Mouse (Mus musculus): Measurements from ENCODE around the gene Fgd3. TPM values are rescaled to one million over a fixed set of nuclear protein-coding genes. Genes with fewer than 3 reads are reported as not detected.

The Fgd3 gene
- total RNA-seq, 2 experiments from 2014 or later: 1.2 to 2.4 TPM

DNA sequence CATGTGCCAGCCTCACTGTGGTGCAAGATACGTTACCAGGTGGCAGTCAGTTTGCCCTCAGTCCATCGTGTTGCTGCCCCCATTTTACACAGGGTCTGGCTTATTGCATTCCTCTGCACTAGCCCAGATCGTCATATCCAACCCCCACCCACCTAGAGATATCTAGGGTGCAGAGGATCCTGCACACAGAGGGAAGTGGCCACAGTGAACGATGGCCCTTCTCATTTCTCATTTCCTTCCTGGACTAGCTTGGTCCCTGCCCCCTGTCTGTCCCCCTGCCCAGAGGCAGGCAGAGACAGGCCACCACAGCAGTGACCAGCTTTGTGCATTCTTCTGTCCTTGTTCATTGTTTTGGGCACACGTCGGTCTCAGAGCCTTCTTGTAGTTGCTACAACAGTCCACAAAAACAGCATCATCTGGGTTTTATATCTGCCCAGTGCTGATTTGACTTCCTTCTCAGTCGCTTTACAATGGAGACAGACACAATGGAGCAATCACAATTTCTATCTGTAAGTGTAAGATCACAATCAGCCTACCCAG, 13.3 kb downstream of the Fgd3 start:
- no peak for DNase-seq

DNA sequence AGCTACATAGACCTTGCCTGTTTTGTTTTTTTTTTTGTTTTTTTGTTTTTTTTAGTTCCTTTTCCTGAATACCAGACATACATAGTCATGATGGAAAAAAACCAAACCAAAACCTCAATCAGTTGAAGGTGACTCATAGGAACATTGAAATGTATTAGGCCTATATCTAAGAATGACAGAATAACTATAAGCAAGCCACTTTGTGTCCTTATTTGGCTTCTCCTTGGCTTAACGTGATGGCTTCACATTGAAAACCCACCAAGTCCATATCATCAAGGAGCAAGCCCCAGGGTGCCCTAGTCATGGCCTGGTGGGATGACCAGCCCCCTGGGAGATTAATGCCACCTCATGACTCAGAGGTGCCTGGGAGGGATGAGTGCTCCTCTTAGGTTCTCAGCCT, 19.3 kb downstream of the Fgd3 start:
- DNase-seq: no peak

DNA sequence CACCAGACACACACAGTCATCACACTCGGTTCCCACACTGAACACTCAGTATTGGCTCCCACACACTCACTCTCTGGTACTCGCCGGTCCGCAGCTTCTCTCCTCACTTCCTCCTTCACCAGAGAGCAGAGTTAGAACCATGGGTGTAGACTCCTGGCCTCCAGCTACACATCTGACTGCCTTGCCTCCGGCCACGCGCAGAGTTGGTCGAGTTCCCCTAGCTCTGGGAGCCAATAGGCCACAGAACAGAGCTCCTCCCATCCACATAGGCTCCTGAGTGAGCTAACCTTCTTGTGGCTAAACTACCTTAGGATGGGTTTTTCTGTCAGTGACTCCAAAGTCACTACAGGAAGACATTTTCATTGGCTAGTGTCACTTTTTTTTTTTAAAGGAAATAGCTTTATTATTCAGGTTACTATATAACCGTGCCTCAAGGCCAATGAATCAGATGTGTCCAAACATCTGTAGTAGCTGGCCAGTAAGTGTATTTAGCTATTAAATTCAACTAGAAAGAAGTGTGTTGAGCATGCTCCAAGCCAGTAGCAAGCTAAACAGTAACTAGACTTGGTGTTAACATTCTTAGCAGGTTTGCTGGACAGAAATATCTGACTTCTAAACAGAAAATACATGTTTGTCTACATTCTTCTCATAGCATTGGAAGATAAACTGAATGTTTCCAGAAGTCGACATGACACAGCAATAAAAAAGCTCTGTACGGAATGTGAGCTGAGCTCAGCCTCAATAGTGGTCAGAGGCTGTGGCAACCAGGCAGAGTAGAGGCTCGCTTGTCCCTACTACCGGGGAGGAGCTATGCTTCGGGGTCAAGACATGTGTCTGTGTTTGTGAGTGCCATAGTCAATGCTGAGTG, 21.4 kb downstream of the Fgd3 start:
- peak in 1 of 2 experiments; percentile 48 for DNase-seq

DNA sequence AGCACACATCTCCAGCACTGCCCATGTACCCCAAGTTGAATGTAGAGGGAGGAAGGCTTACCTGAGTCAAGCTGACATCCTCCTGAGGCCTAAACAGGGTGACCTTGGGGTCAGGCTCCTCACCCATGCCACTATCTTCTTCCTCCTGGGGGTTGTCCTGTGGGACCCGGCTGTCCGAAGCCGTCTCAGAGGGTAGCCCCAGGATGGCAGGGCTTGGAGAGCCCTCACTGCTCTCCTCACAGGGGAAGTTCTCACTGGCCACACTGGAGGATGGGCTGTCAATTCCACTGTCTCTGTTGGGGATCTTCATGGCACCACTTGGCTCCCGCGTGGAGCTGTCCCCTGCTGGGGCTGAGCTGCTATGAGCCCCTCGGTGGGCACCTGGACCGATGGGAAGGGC, 23.8 kb downstream of the Fgd3 start:
- DNase-seq: no peak

DNA sequence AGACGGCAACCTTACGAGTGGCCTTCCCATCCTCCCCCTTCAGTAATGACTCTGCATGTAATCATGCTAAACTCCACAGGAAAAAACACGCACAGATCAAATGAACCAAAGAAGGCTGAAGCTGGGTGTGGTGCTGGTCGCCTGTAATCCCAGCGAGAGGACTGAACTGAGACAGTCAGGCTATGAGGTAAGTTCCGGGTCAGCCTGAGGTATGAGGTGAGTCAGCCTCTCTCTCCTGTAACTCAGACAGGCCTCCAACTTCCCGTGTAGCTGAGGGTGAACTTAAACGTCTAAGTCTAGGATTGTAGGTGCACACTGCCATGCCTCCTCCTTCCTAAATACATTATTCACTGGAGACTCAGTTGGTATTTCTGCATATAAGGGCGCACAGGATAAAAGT, 26.0 kb downstream of the Fgd3 start:
- DNase-seq: no peak

DNA sequence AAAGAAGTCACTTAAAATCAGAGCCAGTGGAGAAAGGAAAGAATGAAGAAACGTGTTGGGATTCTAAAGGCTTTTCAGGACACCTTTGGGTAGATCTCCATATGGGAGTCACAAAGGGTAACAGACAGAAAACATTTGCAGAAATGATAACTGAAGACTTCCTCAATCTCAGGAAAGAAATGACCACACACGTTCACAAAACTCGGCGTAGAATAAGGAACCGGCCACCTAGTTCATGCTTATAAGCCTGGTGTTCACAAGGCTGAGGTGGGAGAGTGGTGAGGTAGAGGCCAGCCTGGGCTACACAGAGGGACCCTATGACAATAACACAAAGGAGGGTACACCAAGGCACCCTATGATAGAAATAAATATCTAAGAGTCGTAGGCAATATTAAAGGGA, 28.2 kb downstream of the Fgd3 start:
- no peak for DNase-seq

DNA sequence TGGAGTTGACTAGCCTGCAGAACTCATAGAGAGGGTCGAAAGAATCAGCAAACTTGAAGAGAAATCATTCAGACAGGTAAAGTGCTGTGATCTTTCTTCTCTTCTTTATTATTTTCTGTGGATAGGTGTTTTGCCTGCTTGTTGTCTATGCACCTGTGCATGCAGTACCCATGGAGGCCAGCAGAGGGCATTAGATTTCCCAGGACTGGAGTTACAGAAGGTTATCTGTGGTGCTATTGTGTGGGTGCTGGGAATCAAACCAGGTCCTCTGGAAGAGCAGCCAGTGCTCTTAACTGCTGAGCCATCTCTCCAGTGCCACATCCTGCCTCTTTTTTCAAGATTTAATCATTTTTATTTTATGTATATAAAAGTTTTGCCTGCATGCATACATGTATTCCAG, 28.7 kb downstream of the Fgd3 start:
- DNase-seq: peak in 1 of 2 experiments; percentile 29

DNA sequence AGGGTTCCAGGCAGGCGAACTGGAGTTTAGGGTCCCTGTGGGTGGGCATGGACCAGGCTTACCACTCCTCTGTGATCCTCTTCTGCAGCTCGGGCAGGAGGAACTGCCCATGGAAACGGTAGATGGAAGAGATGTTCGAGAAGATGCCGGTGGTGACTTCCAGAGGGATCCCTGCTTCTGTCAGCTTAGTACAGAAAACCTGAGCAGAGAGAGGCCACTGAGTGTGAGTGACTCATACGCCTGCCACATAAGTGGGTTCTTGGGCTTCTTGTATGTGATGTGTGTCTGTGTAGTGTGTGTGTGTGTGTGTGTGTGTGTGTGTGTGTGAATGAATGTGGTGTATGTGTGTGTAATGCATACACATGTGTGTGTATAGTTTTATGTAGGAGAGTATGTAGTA, 32.9 kb downstream of the Fgd3 start:
- DNase-seq: no peak

DNA sequence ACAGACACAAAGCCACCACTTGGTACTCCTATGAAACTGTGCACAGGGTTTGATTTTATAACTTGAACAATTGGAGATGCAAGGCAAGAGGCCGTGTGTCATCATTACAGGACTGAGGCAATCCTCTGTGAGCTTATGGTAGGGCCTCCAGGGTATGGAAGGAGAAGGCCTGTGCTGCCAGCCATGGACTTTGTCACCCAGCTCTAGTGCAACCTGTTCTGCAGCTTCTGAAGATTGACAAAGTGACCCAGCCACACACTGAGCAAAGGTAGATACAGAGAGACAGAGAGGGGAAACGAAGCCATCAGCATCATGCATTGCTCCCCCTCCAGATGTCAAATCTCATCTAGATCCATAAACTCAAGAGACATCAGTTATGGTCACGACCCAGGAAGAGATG, 33.4 kb downstream of the Fgd3 start:
- no peak for DNase-seq

DNA sequence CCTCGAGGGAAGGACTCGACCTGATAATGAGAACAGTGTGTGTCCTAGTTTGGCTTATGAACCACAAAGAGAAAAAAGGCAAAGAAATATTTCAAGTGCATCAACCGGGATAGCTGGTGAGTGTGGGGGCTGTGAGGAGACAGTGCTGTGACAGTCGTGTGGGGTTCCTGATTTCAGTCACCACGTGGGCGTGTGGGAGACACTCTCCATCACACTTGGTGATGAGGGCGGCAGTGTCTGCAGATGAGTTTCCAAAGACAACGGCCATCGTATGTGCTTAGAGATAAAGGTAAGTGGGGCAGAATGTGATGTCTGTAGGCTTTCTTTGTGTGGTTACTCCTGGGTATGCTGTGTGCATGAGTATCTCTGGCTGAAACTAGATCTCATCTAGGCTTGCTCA, 36.4 kb downstream of the Fgd3 start:
- DNase-seq: no peak

DNA sequence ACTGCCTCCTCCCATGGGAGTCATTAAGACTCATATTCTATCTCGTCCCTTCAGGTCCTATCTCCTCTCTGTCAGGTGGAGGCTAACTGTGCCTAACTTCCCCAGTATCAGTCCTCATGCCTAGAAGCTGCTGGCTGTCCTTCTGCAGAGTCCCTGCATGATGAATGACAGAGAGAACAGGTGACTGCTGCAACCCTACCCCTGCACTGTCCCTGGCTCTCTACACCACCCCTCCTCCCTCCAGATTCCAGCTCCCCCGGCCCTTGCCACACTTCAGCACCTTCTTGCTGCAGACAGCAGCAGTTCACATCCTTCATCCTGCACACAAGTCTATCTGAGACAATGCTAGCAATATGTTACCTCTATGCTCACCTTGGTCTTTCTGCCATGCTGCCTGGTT, 37.9 kb downstream of the Fgd3 start:
- no peak for DNase-seq

DNA sequence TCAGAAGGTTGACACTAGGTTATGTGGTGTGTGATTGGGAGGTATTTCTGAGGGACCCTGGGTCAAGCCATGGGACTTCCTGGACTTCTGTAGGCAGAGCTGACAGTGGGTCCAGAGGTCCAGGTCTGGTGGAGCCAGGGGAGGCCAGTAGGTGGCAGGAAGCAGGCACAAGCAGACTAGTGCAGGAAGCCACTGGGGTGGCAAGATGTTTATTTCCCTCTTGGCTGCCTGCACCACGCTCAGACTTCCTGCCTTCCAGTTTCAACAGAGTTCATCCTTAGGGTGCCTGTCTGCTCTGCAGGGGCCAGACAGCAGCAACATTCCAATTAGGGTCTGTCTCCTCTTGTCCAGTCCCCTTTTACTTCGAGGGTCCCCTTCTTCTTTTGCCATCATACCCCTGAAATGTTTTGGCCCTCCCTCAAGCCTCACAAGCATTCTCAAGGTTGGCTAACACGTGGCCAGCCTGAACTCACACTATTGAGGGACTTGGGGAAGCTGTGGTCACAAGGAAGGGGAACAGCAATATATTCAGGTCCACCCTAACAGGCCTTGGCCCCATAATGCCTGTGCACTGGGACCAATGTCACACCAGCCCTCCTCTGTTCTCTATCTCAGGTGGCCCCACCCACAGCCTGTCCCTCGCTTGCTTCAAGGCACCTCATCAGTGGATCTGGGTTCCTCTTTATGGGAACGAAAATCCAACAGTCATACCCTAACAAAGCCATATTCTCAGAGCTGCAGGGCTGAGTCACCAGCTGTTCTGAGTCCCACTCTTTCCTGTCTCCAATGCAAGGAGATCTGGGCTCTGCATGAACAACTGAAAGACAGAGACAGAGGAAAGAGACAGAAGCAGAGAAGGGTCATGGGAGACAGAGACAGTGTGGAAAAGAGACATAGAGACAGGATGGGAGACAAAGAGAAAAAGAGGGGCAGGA, 48.0 kb downstream of the Fgd3 start:
- DNase-seq: peak in 1 of 2 experiments; percentile 13

DNA sequence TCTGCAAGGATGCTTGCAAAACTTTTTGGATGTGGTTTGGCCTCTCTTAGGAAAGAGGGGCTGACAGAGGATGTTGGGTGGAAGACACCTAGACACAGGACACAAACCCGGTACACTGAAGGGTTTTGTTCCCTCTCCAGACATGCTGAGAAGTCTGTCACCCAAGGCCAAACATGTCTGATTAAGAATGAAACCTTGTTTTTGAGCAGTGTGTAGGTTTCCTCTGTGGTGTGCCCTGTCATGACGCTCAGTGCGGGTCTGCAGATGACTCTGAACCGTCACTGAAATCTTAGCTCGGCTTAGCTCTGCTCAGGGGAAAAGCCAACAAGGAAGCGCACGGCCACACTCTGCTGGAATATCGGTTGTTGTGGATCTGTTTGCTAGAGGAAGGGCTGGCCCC, 49.6 kb downstream of the Fgd3 start:
- DNase-seq: no peak

DNA sequence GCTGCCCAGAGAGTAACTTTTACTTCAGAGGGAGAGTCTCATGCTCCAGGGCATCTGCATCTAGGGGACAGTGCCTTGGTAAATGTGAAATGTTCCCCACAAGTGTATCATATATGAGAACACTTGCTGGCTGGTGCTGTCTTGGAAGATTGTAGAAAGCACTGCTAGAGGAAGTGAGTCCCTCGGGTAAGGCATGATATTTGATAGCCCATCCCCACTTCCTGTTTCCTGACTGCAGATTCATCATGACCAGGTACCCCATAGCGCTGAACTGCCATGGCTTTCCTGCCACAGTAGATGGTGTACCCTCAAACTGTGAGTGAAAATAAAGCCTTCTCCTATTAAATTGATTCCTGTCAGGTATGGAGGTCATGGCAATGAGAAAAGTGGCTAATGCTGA, 52.5 kb downstream of the Fgd3 start:
- no peak for DNase-seq

DNA sequence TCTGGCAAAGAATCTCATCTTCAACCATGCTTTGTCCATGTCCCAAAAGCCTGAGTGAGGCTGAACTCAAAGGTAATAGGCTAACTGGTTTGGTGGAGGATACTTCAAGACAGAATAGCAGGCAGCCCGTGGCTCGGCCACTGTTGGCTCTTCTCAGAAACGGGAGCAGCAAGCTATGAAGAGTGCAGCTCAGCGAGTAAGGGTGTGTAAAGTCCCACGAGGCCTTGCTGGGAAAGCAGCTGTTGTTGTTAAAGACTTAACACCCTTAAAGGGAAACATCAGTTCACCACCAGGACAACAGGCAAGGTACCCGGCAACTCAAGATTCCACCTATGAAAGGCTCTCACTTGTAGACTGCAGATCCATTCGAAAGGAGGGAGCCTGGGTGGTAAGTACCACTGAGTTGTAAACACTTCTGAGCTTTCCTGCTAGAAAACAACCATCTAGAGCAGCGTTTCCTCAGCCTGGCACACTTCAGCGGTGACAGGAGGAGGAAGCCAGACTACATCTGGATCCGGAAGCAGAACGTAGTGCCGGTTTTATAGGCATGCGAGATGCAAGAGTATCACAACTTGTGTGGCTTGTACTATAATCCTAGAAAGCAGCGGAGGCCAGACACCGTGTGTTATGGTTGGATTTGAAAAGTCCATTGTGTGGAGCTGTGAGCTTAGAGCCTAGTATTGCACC, 59.9 kb downstream of the Fgd3 start:
- no peak for DNase-seq

DNA sequence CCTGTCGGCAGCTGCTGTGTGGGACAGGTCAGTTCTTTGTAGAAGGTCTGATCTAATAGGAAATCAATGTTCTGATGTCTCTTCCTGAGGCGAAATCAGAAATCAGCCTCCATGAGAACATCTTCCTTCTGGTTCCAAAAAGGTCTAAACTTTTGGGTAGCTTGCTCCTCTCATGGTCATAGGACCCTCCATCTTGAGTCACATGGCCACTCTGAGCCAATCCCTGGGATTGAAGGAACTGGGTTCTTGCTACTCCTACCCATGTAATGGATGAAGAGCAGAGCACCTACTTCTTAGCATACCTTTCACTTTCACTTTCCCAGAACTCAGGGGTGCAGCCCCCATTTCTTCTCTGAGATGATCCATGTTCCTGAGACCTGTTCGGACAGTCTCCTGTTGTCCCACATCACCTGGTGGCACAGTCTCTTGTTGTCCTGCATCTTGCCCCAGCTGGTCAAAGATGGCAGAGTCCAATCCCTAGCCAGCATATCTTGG, 62.2 kb downstream of the Fgd3 start:
- DNase-seq: no peak

DNA sequence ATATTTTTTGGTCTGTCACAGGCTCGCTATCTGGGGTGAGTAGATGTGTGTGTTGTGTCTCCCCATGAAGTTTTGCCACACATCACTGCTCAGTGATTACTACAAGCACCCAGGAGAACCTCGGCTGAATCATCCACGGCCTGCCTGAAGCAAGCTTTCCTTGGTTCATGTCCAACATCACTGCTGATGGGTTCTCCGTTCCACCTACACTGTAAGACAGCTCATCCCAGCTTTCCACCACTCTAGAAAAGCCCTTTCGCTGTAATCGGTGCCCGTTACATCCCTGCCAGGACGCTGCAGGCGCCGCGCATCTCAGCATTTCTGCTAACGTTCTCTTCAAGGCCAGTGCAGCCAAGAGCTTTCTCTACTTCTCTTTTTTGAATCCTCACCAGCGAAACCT, 67.4 kb downstream of the Fgd3 start:
- DNase-seq: no peak

DNA sequence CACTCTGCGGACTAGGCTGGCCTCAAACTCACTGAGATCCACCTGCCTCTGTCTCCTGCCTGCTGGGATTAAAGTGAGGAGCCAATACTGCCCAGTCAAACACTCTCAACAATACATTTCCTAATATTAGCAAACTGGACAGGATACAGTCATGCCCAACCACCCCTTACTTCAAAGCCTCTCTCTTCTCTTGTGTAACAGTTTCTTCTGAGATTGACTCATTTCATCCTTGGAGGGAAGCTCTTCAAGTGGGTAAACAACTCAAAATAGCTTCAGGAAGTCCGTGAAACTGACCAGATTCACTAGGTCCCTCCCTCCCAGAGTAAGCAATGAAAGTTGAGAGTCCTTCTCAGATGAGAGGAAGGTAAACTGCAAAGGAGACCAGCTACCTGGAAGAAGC, 68.0 kb downstream of the Fgd3 start:
- DNase-seq: no peak

DNA sequence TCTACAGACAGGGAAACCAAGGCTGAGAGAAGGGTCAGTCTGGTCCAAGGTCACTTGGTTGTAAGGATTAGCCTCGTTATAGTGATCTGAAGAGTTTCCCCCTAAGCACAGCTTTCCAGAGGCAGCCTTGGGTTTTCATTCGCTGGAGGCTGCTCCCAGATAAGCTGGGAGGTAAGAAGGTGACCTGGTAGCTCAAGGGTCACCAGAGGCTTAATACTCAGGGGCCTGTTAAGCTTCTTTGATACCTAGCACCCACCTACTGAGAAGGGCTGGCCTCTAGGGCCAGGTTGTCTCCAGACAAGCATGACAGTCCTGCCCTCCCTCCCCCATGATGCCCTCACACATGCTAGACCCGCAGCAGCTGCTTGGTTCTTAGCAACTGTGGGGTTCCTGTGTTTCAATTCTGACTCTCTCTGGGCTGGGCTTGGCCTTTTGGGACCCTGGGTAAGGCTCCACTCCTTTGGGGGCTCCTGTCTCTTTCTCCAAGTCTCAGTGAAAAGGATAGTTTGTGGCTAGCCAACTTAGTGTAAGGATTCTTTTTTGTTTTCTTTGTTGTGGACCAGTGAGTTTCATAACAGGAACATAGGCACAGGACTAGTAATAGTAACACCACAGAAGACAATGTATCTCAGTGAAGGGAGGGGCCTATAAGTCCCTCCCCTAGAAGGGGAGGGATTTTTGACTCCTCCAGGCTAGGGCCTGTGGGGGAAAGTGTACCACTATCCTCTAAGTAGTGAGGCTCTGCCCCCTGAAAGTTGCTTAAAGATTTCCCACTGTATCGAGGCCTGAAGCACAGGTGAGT, 69.2 kb downstream of the Fgd3 start:
- DNase-seq: no peak

DNA sequence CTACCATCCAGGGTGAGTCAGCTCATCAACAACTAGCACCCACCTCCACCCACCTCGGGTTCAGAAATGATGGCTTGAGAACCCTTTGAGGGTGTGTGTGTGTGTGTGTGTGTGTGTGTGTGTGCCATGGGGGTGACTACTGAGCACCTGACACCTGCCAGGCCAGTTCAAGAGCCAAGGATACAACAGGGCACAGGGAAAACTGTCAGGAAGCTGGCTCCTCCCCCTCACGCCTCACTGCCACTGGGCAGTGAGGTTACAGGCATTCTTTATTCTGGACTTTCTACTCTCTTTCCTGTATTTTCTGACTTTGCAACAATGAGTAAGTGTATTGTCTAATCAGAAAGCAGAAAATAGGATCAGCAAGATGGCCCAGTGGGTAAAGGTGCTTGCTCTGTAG, 70.5 kb downstream of the Fgd3 start:
- DNase-seq: no peak

DNA sequence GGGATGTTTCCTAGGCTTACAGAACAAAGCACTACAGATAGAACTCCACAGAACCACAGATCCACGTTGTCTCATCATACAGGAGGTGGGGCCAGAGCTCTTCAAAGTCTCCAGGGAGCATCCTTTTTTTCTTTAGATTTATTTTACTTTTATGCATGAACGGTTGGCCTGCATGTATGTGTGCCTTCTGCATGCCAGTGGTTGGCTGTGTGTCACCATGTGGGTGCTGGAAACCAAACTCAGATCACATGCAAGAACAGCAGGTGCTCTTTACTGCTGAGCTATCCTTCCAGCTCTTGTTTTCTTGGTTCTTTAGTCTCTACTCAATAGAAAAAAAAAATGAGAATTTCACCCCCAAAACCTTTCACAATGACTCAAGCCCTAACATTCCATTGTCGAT, 71.2 kb downstream of the Fgd3 start:
- DNase-seq: no peak
